Mouse (Mus musculus) heart, embryonic 15.5 days (tissue): ENCODE measurements around the gene 2900011O08Rik. TPM values are rescaled to one million over a fixed set of nuclear protein-coding genes. Genes with fewer than 3 reads are reported as not detected.

ENCODE experiments used
- ATAC-seq: fragments of 200-750 bp; cut with Nextera tagmentation; replicated peaks from 2 replicates; pipeline ENCODE4 v1.8.0; 2017; ENCODE audit warnings: low read depth, moderate TSS enrichment; ENCODE audit not compliant: insufficient number of reproducible peaks, insufficient read depth, low FRiP score
- H3K27ac ChIP-seq: fragments of 300-500 bp; sonication (generic); 2 replicates; pipeline ENCODE4 v1.5.1; 2015; ENCODE audit warnings: mild to moderate bottlenecking, inconsistent platforms
- H3K27me3 ChIP-seq: fragments of 300-500 bp; sonication (generic); 2 replicates; pipeline ENCODE4 v1.6.1; 2015; ENCODE audit warnings: inconsistent platforms
- H3K36me3 ChIP-seq: fragments of 300-500 bp; sonication (generic); 2 replicates; pipeline ENCODE4 v1.6.1; 2015; ENCODE audit warnings: mild to moderate bottlenecking, inconsistent platforms
- H3K4me1 ChIP-seq: fragments of 300-500 bp; sonication (generic); replicated peaks from 2 replicates; pipeline ENCODE4 v1.6.1; 2015; ENCODE audit warnings: inconsistent platforms
- H3K4me2 ChIP-seq: fragments of 300-500 bp; sonication (generic); 2 replicates; pipeline ENCODE4 v1.6.1; 2015; ENCODE audit warnings: inconsistent platforms, mild to moderate bottlenecking, moderate library complexity
- H3K4me3 ChIP-seq: fragments of 300-500 bp; sonication (generic); 2 replicates; pipeline ENCODE4 v1.5.1; 2015; ENCODE audit warnings: mild to moderate bottlenecking, inconsistent platforms
- H3K9ac ChIP-seq: fragments of 300-500 bp; sonication (generic); 2 replicates; pipeline ENCODE4 v1.6.1; 2015; ENCODE audit warnings: mild to moderate bottlenecking, inconsistent platforms
- H3K9me3 ChIP-seq: fragments of 300-500 bp; sonication (generic); replicated peaks from 2 replicates; pipeline ENCODE4 v1.6.1; 2016; ENCODE audit warnings: inconsistent platforms
- WGBS: fragments of 180-500 bp; shearing (Covaris S2); methylation state at CpG from one replicate; pipeline ENCODE4 v1.1.7; 2015; ENCODE audit warnings: mixed read lengths; 5-methylcytosine and 5-hydroxymethylcytosine counted together
- microRNA-seq: library from miRNA; unstranded; fragments of <30 nt; microRNA quantifications from one replicate; pipeline ENCODE4, GENCODE M21; 2016
- polyA plus RNA-seq: library from polyadenylated mRNA; unstranded; fragments of >200 nt; fragmentation: Nextera tagmentation; extraction: Ambion mirVana; gene quantifications from 2 replicates; pipeline ENCODE4 v1.2.1, GENCODE M21; 2015

The 2900011O08Rik gene
- polyA plus RNA-seq, 1 experiment from 2014 or later, result 0.79 TPM

DNA sequence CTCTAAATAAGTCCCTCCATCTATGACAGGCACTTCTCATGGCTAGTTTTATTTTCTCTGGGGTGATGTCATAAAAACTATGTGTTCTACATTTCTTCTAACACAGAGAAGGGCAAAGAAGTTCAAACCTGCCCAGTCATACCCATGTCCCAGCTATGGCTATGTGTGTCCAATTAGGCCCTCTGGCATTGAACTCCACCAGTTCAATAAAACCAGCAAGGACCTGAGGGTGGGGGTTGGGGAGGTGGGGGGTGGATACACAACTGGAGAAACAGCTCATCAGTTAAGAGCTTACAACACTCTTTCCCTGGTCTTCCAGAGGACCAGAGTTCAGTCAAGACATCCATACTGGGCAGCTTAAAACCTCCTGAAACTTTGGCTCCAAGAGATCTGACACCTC, 152.7 kb downstream of the 2900011O08Rik start:
- H3K27me3 ChIP-seq, result no peaks in the 10 kb centered on the region
- no peak overlapping the region for H3K27ac ChIP-seq
- H3K4me3 ChIP-seq, result no peak overlapping the region
- H3K9ac ChIP-seq, result no peak overlapping the region
- no peaks in the 10 kb centered on the region for H3K9me3 ChIP-seq
- ATAC-seq, result no peak
- H3K4me2 ChIP-seq, result no peak overlapping the region
- no peaks in the 10 kb centered on the region for H3K4me1 ChIP-seq
- peaks cover 90% of the 10 kb centered on the region for H3K36me3 ChIP-seq

DNA sequence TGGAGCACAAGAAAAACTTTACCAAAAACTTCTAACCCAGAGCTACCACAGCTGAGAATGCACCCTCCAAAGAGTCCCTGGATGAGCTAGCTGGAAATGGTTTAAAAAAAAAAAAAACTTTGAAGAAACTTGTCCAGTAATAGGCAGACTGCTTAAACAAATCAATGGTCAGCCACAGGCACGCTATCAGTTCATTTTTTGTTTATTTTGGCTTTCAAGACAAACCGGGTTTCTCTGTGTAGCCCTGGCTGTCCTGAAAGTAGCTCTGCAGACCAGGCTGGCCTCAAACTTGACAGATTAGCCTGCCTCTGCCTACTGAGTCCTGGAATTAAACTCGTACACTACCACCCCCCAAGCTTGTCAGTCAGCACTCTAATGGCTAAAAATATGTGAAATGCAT, 156.9 kb downstream of the 2900011O08Rik start:
- Histone ChIP-seq H3K27me3 (no peaks in the 10 kb centered on the region), H3K9me3 (no peaks in the 10 kb centered on the region), H3K4me2 (no peak overlapping the region), H3K27ac (no peak overlapping the region), H3K36me3 (peaks cover 83% of the 10 kb centered on the region), H3K9ac (no peak overlapping the region), H3K4me3 (no peak overlapping the region), H3K4me1 (no peaks in the 10 kb centered on the region)
- 64% methylated on average over 3 of the region's 3 CpGs for WGBS
- ATAC-seq, result no peak

DNA sequence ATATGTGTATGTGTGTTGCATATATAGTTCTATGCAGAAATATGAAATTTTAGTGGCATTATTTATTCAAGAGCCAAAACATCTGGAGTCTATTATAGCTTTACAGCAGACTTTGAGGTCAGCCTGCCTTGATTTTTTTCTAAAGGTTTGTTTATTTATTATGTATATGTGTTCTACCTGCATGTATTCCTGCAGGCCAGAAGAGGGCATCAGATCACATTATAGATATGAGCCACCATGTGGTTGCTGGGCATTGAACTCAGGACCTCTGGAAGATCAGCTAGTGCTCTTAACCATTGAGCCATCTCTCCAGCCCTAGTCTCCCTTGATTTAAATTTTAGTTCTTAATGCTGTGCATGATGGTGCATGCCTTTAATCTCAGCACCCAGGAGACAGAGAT, 161.3 kb downstream of the 2900011O08Rik start:
- H3K4me1 ChIP-seq, result no peaks in the 10 kb centered on the region
- no peak for ATAC-seq
- no peak overlapping the region for H3K9ac ChIP-seq
- no peaks in the 10 kb centered on the region for H3K9me3 ChIP-seq
- H3K27ac ChIP-seq, result no peak overlapping the region
- H3K36me3 ChIP-seq, result peaks cover 73% of the 10 kb centered on the region
- no peaks in the 10 kb centered on the region for H3K27me3 ChIP-seq
- H3K4me2 ChIP-seq, result no peak overlapping the region
- H3K4me3 ChIP-seq, result no peak overlapping the region

Small RNAs within 50 kb of the gene (microRNA-seq; reads per million reads assigned to microRNA genes)
- not detected for gene Gm27671

Other genes with a start within 250 kb of the 2900011O08Rik start
- 47.0 and 50.1 TPM in 2 replicates for gene Rrn3, start 205.9 kb upstream of the 2900011O08Rik start, polyA plus RNA-seq
- gene Ntan1, start 167.8 kb upstream of the 2900011O08Rik start, polyA plus RNA-seq, result 138 and 145 TPM in 2 replicates
- gene Pdxdc1, start 83.5 kb upstream of the 2900011O08Rik start, polyA plus RNA-seq, result 55.0 and 66.0 TPM in 2 replicates
- gene Mpv17l, start 83.4 kb upstream of the 2900011O08Rik start, polyA plus RNA-seq, result 2.0 and 2.7 TPM in 2 replicates
- gene Ifitm7, start 284 bp downstream of the 2900011O08Rik start, polyA plus RNA-seq, result not detected in 2 replicates
- 63.0 and 74.3 TPM in 2 replicates for gene Nde1, start 176.7 kb downstream of the 2900011O08Rik start, polyA plus RNA-seq
- 9.5 and 9.7 TPM in 2 replicates for gene Marf1, start 176.7 kb downstream of the 2900011O08Rik start, polyA plus RNA-seq